Mouse (Mus musculus) T-cell, adult 2 months (primary cell): ENCODE data around the gene Cct3.
"Not testable (repeated sequence)": the region's sequence is repeated elsewhere in the genome, so short reads cannot be mapped to it uniquely, and the experiment has no call there.

Experiments
- DNase-seq: peaks from one replicate; pipeline ENCODE4 v3.0.0; 2022; ENCODE audit warnings: low spot score

Gene Cct3

DNA sequence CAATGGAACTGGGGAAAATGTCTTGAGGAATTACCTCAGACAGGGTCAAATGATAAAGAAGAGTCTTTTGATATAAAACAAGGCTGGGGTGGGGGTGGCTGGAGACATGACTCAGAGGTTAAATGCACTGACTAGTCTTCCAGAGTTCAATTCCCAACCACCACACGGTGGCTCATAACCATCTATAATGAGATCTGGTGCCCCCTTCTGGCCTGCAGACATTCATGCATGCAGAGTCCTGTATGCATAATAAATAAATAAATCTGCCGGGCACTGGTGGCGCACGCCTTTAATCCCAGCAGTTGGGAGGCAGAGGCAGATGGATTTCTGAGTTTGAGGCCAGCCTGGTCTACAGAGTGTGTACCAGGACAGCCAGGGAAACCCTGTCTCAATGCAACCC is 4.9 kb upstream of the Cct3 start:
- DNase-seq: peak; percentile 55

DNA sequence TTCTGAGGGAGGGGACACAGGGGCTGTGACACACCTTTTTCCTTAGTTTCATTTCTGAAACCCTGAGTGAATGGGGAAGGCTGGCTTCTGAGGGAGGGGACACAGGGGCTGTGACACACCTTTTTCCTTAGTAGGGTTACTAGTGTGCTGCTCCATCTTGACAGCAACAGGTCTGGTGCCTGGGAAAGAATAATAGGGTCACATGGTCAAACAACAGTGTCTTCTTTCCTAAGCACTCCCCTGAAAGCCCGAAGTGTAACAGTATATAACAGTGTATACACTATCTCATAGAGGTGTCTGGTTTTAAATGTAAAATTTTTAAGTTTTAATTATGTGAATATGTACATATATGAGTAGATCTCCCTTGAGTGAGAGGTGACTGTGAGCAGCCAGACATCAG is 1.6 kb upstream of the Cct3 start:
- DNase-seq: not testable (repeated sequence)

DNA sequence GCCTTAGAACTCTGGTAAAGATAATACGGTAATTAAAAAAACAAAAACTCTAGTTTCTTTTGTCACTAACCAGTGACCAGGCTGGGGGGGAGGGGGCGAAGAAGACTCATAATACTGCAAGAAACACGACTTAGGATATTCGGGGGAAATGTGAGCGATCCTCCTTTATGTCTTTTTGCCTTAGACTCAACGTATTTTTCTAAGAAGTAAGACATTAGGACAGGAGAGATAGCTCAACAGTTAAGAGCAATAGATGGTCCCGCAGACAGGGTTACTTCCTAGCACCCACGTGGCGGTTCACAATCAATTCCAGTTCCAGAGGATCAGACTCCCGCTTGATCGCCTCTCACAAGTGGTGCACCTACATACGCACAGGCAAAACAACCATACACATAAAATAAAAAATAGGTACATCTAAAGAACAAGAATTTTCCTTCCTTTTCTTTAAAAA is 781 bp upstream of the Cct3 start:
- DNase-seq: no peak

DNA sequence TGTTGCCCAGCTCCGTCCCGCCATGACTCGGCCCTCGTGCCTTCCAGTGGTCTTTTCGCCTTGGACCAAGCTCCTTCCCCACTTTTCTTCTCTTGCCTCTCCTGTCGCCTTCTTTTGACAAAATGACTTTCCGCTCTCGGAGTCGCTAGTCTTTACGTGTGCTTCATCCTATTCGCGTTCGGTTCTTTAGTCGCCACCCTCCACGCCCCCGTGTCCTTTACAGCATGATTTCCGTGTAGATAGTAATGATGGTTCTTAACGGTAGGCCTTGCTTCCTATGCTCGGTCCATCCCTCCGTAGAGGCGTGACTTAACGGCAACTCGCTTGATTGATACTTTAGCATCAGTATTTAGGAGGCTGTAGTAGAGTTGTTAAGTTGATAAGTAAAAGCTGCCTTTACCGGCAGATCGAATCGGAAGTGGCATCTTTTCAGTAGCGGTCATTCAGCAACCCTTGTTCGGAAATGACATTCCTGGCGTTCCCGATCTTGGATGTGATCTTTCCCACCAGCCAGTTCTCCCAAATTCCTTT is 470 bp downstream of the Cct3 start:
- DNase-seq: peak; percentile 54

- no peak for DNase-seq
Measured at GRCm38 (mm10) chr3:88299172-88299571, 2.3 kb downstream of the Cct3 start.

- peak; percentile 50 for DNase-seq
Measured at GRCm38 (mm10) chr3:88324951-88325405, 28.1 kb downstream of the Cct3 start, which contains the start of gene Glmp. Gene Glmp, plus strand, starts transcription at chr3:88325023.

DNA sequence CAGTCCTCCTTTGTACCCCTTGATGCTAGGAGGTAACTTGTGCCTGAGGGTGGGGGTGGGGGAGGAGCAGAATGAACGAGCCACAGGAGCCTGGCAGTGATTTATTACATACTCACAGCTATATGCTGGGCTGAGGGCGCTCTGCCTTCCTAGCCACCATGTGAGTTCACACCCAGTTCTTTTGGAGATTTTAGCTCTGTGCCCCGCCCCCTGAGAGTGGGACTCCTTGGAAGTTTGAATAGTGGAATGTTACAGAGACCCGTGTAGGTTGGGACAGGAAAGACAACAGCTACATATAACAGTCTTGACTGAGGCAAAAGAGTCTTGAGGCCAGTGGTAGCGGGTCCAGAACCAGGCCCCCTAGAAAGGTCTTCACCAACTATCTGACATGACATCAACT is 32.0 kb downstream of the Cct3 start:
- DNase-seq: no peak

- peak; percentile 49 for DNase-seq
Measured at GRCm38 (mm10) chr3:88331282-88331681, 34.4 kb downstream of the Cct3 start.

GRCm38 (mm10) chr3:88334029-88334658 is 37.2 kb downstream of the Cct3 start:
- no peak for DNase-seq

- DNase-seq: no peak
Measured at GRCm38 (mm10) chr3:88334902-88335435, 38.1 kb downstream of the Cct3 start.

- no peak for DNase-seq
Measured at GRCm38 (mm10) chr3:88335436-88336053, 38.6 kb downstream of the Cct3 start.

DNA sequence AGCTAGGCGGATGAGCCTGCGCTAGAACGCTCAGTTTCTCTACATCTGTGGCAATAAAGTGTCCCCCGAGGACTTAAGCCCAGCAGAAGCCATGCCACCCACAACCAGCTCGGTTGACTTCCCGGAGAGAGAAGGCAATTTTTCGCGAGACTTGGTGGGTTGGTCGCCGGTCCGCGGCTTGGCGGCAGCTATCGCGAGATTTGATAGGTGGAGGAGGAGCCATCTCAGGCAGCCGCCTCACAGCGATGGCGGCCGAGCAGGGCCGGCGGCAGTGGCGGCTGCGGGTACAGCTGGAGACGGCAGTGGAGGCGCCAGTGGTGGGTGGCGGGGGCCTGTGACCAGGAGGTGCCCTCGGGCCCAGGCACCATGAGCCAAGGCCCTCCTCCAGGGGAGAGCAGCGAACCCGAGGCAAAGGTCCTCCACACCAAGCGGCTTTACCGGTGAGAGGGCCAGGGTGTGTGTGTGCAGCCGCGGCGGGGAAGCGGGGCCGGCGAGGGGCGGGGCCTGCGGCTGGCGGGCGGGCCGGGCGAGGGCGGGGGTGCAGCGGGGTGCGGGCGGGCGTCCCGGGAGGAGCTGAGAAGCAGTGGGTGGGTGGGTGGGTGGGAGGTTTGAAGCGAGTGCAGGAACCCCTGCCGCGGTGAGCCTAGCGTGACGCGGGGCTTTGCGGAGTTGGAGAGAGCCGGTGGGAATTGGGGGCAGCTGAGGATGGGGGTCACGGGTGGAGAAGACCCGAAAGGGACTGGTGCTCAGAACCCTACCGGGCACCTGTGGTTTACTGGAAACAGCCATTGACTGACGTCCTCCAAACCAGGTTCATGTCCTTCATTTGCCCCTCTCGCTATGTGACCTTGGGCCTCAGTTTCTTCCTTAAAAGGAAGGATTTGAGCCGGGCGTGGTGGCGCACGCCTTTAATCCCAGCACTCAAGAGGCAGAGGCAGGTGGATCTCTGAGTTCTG is 39.4 kb downstream of the Cct3 start, which contains the start of the genes Tmem79 and Smg5:
TSS of gene Tmem79 (minus strand) at position 91 of the 956 bp plus-strand sequence.
TSS of gene Smg5 (plus strand) at position 203 of the 956 bp plus-strand sequence.
- peak; percentile 97 for DNase-seq

DNA sequence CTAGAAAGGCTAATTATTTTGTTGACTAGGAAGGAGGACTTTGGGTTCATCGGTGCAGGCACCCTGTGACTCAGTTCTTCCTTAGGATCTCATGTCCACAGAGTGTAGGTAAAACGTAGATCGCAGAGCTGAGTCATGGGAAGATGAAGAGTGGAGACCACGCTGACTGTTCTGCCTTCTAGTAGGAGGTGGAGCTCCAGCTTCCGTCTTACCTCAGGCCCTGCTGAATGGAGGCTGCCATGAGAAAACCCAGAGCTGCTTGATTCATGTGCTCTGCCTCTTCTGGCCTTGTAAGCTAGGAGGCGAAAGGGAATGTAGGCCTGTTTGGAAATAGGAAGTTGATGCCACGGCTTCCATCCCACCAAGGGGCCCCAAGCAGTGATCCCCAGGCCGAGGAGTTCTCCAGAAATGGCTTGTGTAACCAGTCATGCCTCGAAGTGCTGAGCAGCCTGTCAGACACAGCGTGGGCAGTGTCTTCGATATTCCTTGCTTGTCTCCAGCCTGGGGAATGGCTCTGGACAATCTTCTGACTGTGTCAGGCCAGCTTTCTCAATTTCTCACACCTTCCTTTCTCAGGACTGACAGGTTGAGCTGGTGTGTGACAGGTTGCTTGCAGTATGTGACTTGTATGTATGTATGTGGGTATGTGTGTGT is 40.6 kb downstream of the Cct3 start:
- peak; percentile 20 for DNase-seq

GRCm38 (mm10) chr3:88338316-88338715 is 41.4 kb downstream of the Cct3 start:
- DNase-seq: no peak

- no peak for DNase-seq
Measured at GRCm38 (mm10) chr3:88339006-88339405, 42.1 kb downstream of the Cct3 start.

- no peak for DNase-seq
Measured at GRCm38 (mm10) chr3:88350732-88351131, 53.8 kb downstream of the Cct3 start.

DNA sequence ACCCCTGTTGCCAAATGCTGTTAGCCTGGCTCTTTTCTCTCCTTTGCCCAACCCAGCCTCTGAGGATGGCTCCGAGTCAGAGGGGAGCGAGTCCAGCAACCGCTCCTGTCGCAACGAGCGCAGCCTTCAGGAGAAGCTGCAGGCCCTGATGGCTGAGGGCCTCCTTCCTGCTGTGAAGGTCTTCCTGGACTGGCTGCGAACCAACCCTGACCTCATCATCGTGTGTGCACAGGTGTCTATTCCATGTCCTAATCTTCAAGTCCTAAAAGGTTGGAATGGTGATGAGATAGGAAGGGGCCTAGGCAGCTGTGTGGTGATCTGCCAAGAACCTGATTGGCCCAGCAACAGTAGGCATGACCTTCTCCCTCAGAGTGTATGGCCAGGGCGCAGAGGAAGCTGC is 56.0 kb downstream of the Cct3 start:
- DNase-seq: no peak

GRCm38 (mm10) chr3:88354396-88355165 is 57.7 kb downstream of the Cct3 start:
- no peak for DNase-seq

DNA sequence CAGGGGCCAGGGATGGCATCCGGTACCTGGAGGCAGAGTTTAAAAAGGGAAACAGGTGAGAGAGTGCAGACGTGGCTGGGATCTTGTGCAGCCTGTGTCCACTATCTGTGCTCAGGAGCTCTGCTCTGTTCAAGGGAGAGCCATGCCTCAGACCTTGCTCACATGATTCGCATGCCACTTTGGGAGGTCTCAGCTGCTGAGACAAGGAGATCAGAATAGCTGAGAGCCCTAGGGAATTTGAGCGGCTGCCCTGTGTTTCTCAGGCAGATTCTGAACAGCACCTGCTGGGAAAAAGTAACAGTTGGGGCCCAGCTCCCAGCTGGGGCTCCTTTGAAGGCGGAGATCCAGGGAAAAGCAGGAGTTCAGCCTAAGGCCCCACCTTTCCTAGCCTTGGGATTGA is 62.7 kb downstream of the Cct3 start:
- DNase-seq: no peak

- no peak for DNase-seq
Measured at GRCm38 (mm10) chr3:88359989-88360388, 63.1 kb downstream of the Cct3 start.

DNA sequence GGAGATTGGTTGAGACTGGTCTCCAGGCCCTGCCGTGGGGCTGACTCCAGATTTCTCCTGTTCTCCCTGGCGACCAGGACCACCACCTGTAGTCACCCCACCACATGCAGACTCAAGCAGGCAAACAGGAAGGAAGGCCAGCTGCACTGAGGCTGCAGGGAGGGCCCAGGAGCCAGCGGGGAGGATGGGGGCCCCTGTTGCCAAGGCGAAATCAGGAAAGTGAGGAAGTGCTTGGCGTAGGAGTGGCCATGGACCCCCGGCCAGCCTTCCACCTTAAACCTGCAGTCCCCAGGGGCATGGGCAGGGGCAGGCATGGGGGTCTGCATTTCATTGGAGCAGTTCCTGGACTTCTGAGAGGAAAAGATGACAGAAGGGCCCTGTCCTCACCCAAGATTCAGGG is 64.2 kb downstream of the Cct3 start:
- DNase-seq: no peak
